19 mouse cellular contexts compared by ENCODE assay signal in the genomic region with DNA sequence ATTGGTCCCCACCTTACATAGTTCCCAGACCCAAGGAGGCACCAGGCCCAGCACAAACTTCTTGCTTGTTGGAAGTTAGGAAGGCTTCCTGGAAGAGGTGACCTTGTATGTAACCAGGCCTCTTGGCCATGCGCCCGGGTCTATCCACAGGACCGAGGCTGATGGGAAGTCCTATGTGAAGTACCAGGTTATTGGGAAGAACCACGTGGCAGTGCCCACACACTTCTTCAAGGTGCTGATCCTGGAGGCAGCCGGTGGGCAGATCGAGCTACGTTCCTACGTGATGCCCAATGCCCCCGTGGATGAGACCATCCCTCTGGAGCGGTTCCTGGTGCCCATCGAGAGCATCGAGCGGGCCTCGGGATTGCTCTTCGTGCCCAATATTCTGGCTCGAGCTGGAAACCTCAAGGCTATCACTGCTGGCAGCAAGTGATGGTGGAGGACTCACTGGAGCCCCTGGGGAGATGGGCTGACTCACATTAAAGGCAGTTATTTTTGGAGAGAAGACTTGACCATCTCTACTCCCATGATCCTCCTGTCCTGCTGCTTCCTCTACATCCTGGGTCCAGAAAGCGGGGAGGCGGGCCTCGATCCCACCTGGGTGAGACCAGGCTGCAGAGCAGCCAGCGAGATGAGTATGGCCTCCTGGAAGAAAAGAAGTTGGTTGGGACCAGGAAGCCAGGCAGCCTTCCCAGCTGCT. TPM values are rescaled to one million over a fixed set of nuclear protein-coding genes. Genes with fewer than 3 reads are reported as not detected.
DNase-seq lines count a peak whose midpoint lies in the region; ATAC-seq and TF ChIP-seq lines count a peak whose summit lies in the region.
"Had no signal": no experiment of that assay in that cellular context is flagged by ENCODE, and none has a peak within 500 bp of the region (broad histone marks: within the 10 kb centered on the region; RNA-seq: fewer than 3 reads in every experiment).

No protein-coding gene starts in this region.

- H3K4me3 ChIP-seq in liver, embryonic 11.5 days (ENCODE audit: low read depth, low read length) = no peak overlapping the region
- no peak overlapping the region for H3K4me3 ChIP-seq in olfactory bulb, adult 2 months (ENCODE audit: insufficient read depth, low read depth, low read length)
- H3K4me3 ChIP-seq: embryonic facial prominence, embryonic 15.5 days; erythroblast, embryonic 14.5 days; hindbrain, embryonic 13.5 days had no signal

- WGBS in liver, embryonic 11.5 days = 94% methylated on average over 20 of the region's 20 CpGs
- 95% methylated on average over 20 of the region's 20 CpGs for WGBS in olfactory bulb, adult 2 months

- 0 out of 2 replicates have a peak overlapping the region, but pooled peaks have one; percentile 6 for H3K27ac ChIP-seq in liver, embryonic 11.5 days (ENCODE audit: low read depth, low read length)
- H3K27ac ChIP-seq in olfactory bulb, adult 2 months (ENCODE audit: insufficient read depth, low read depth, low read length) = no peak overlapping the region
- H3K27ac ChIP-seq: embryonic facial prominence, embryonic 15.5 days; heart, embryonic 10.5 days; hindbrain, embryonic 13.5 days; hindbrain, postnatal 0 days had no signal

- no peak for TF ChIP-seq CTCF in olfactory bulb, adult 2 months (IDR thresholded peaks at IDR 0.05; ENCODE audit: insufficient read depth, low read depth, low read length)

- peak; percentile 52 for DNase-seq in cerebellum, adult 11-12 months
- DNase-seq in gastrocnemius, adult 18-20 months (ENCODE audit: low spot score) = peak; percentile 19
- DNase-seq in gastrocnemius, postnatal 14 days = no peak
- DNase-seq in liver, embryonic 11.5 days (ENCODE audit: low spot score) = no peak
- no peak for DNase-seq in liver
- no peak for DNase-seq in testis, postnatal 10 days (ENCODE audit: low spot score)
- DNase-seq: adrenal gland, adult 2 months; heart, postnatal 10 days; kidney, adult 11 months; kidney, adult 9 months had no signal

- intact Hi-C loops in gastrocnemius, postnatal 14 days (cut with DNase I; ENCODE audit: low total_unique reads) = no loop called here

- H3K4me2 ChIP-seq in liver, embryonic 11.5 days = no peak overlapping the region
- H3K4me2 ChIP-seq: embryonic facial prominence, embryonic 15.5 days; hindbrain, embryonic 13.5 days had no signal

- H3K4me1 ChIP-seq in liver, embryonic 11.5 days (replicated peaks; ENCODE audit: control insufficient read depth, insufficient read depth, low read length) = peaks cover 20% of the 10 kb centered on the region
- H3K4me1 ChIP-seq in olfactory bulb, adult 2 months (ENCODE audit: control insufficient read depth, insufficient read depth, low read length) = peaks cover 34% of the 10 kb centered on the region

- H3K9ac ChIP-seq in liver, embryonic 11.5 days (ENCODE audit: low read depth, low read length) = no peak overlapping the region
- H3K9ac ChIP-seq: embryonic facial prominence, embryonic 15.5 days; hindbrain, embryonic 13.5 days had no signal

- TF ChIP-seq POLR2A in olfactory bulb, adult 2 months (IDR thresholded peaks at IDR 0.05; ENCODE audit: insufficient read depth, low read depth, low read length) = 0 out of 2 replicates have a peak, but pooled peaks have one; percentile 8

- H3K27me3 ChIP-seq in liver, embryonic 11.5 days (replicated peaks; ENCODE audit: control insufficient read depth, insufficient read depth, low read length) = no peaks in the 10 kb centered on the region
- H3K27me3 ChIP-seq: CH12.LX; embryonic facial prominence, embryonic 15.5 days had no signal

- H3K9me3 ChIP-seq in liver, embryonic 11.5 days (ENCODE audit: control insufficient read depth, low read length) = no peaks in the 10 kb centered on the region
- H3K9me3 ChIP-seq: embryonic facial prominence, embryonic 15.5 days; heart, embryonic 10.5 days; hindbrain, embryonic 13.5 days had no signal

- ATAC-seq in cerebellum, adult (ENCODE audit: insufficient number of reproducible peaks, low FRiP score, low TSS enrichment) = no peak
- no peak for ATAC-seq in liver, embryonic 11.5 days (replicated peaks; ENCODE audit: low FRiP score)
- ATAC-seq: forebrain, embryonic 16.5 days; hindbrain, postnatal 0 days had no signal

- peaks cover 43% of the 10 kb centered on the region for H3K36me3 ChIP-seq in liver, embryonic 11.5 days (ENCODE audit: control insufficient read depth, insufficient read depth, low read length)

RNA-seq across cellular contexts. Expression of a gene that starts 2.4 kb away (rescaled TPM):
- 10 to 100 TPM; 50.1 to 52.0 TPM for total RNA-seq in gastrocnemius, adult 18-20 months (2021)
- 10 to 100 TPM; 44.4 to 49.4 TPM for total RNA-seq in gastrocnemius, postnatal 14 days (2021)
- 27.1 and 29.1 TPM in 2 replicates for polyA plus RNA-seq in liver, embryonic 11.5 days (2014; fragmentation: Nextera tagmentation; extraction: Ambion mirVana)
- not detected in 2 replicates for polyA plus RNA-seq in olfactory bulb, adult 2 months (2012; ENCODE audit: insufficient read depth, insufficient read length, low replicate concordance, missing spikeins)

RNA-seq across cellular contexts. Expression of a gene that starts 4.6 kb away (rescaled TPM):
- 1 to 10 TPM; 4.2 to 4.7 TPM for total RNA-seq in gastrocnemius, adult 18-20 months (2021)
- total RNA-seq in gastrocnemius, postnatal 14 days (2021) = 1 to 10 TPM; 5.9 to 6.1 TPM
- polyA plus RNA-seq in liver, embryonic 11.5 days (2014; fragmentation: Nextera tagmentation; extraction: Ambion mirVana) = 85.0 and 87.2 TPM in 2 replicates
- polyA plus RNA-seq in olfactory bulb, adult 2 months (2012; ENCODE audit: insufficient read depth, insufficient read length, low replicate concordance, missing spikeins) = not detected in 2 replicates

RNA-seq across cellular contexts. Expression of a gene that starts 32.0 kb away (rescaled TPM):
- 10 to 100 TPM; 25.3 to 26.9 TPM for total RNA-seq in gastrocnemius, adult 18-20 months (2021)
- 10 to 100 TPM; 20.4 to 23.4 TPM for total RNA-seq in gastrocnemius, postnatal 14 days (2021)
- polyA plus RNA-seq in liver, embryonic 11.5 days (2014; fragmentation: Nextera tagmentation; extraction: Ambion mirVana) = 17.7 and 18.2 TPM in 2 replicates
- polyA plus RNA-seq in olfactory bulb, adult 2 months (2012; ENCODE audit: insufficient read depth, insufficient read length, low replicate concordance, missing spikeins) = not detected in 2 replicates

RNA-seq across cellular contexts. Expression of a gene that starts 40.1 kb away (rescaled TPM):
- 10 to 100 TPM; 11.7 to 12.0 TPM for total RNA-seq in gastrocnemius, adult 18-20 months (2021)
- total RNA-seq in gastrocnemius, postnatal 14 days (2021) = 10 to 100 TPM; 12.0 to 13.7 TPM
- polyA plus RNA-seq in liver, embryonic 11.5 days (2014; fragmentation: Nextera tagmentation; extraction: Ambion mirVana) = 6.9 and 9.2 TPM in 2 replicates
- not detected in 2 replicates for polyA plus RNA-seq in olfactory bulb, adult 2 months (2012; ENCODE audit: insufficient read depth, insufficient read length, low replicate concordance, missing spikeins)

RNA-seq across cellular contexts. Expression of a gene that starts 49.3 kb away (rescaled TPM):
- 10 to 100 TPM; 23.5 to 24.1 TPM for total RNA-seq in gastrocnemius, adult 18-20 months (2021)
- total RNA-seq in gastrocnemius, postnatal 14 days (2021) = 10 to 100 TPM; 17.7 to 20.6 TPM
- polyA plus RNA-seq in liver, embryonic 11.5 days (2014; fragmentation: Nextera tagmentation; extraction: Ambion mirVana) = 4.7 and 6.2 TPM in 2 replicates
- not detected in 2 replicates for polyA plus RNA-seq in olfactory bulb, adult 2 months (2012; ENCODE audit: insufficient read depth, insufficient read length, low replicate concordance, missing spikeins)

Comparison
In these comparisons a context has a peak if more than half of its experiments do, and no peak if none do; other contexts are left out.
1. DNase-seq: peak in cerebellum, adult 11-12 months (single experiment) and gastrocnemius, adult 18-20 months (single experiment); none in gastrocnemius, postnatal 14 days (single experiment), liver, embryonic 11.5 days (single experiment), liver (single experiment) and testis, postnatal 10 days (single experiment).